Mouse (Mus musculus) MEL (cell line): Measurements from ENCODE around the gene Polr3gl. TPM values are rescaled to one million over a fixed set of nuclear protein-coding genes. Genes with fewer than 3 reads are reported as not detected.
A peak's percentile ranks its signal among the peaks of the same experiment; 100 is the strongest.

Experiments used
- DNase-seq: peaks from one replicate; pipeline ENCODE4 v3.0.0; 2011; ENCODE audit warnings: low read depth, low spot score
- H3K27ac ChIP-seq: 2 replicates; pipeline ENCODE4 v1.5.1; 2012; ENCODE audit warnings: low read depth, mild to moderate bottlenecking, control low read depth, low read length, moderate library complexity; ENCODE audit not compliant: control insufficient read depth
- H3K27me3 ChIP-seq, 2 experiments: fragments of 150-350 bp in 1 of 2; sonication (generic) in 1 of 2; 2 replicates each; pipeline ENCODE4 v1.6.1; 2012; ENCODE audit warnings: low read length in 2 of 2, mild to moderate bottlenecking in 2 of 2, improper control_type of control experiment in 1 of 2, moderate library complexity in 1 of 2; ENCODE audit not compliant: insufficient read depth in 2 of 2, control insufficient read depth in 1 of 2
- H3K36me3 ChIP-seq, 2 experiments: 2 replicates each; pipeline ENCODE4 v1.6.1; 2012 to 2014; ENCODE audit warnings: low read length in 2 of 2, improper control_type of control experiment in 1 of 2, inconsistent platforms in 1 of 2, mild to moderate bottlenecking in 1 of 2; ENCODE audit not compliant: insufficient read depth in 2 of 2, control insufficient read depth in 1 of 2
- H3K4me1 ChIP-seq, 2 experiments: fragments of 150-350 bp in 1 of 2; sonication (generic) in 1 of 2; 2 replicates each; pipeline ENCODE4 v1.6.1; 2012; ENCODE audit warnings: low read length in 2 of 2, improper control_type of control experiment in 1 of 2, mild to moderate bottlenecking in 1 of 2; ENCODE audit not compliant: insufficient read depth in 2 of 2, control insufficient read depth in 1 of 2
- H3K4me3 ChIP-seq, 2 experiments: fragments of 150-350 bp in 1 of 2; sonication (generic) in 1 of 2; 2 replicates each; pipeline ENCODE4 v1.5.1; 2012; ENCODE audit warnings: low read depth in 2 of 2, low read length in 2 of 2, mild to moderate bottlenecking in 2 of 2, moderate library complexity in 2 of 2, control low read depth in 1 of 2, improper control_type of control experiment in 1 of 2; ENCODE audit not compliant: control insufficient read depth in 1 of 2, insufficient read depth in 1 of 2
- H3K79me2 ChIP-seq: 2 replicates; pipeline ENCODE4 v1.6.1; 2012; ENCODE audit warnings: mild to moderate bottlenecking, low read length, moderate library complexity; ENCODE audit not compliant: control insufficient read depth, poor library complexity, insufficient read depth
- H3K9ac ChIP-seq: 2 replicates; pipeline ENCODE4 v1.6.1; 2012; ENCODE audit warnings: low read depth, mild to moderate bottlenecking, control low read depth, low read length, moderate library complexity; ENCODE audit not compliant: control insufficient read depth, poor library complexity, severe bottlenecking
- H3K9me3 ChIP-seq: fragments of 150-350 bp; sonication (generic); replicated peaks from 2 replicates; pipeline ENCODE4 v1.6.1; 2012; ENCODE audit warnings: mild to moderate bottlenecking, low read length, improper control_type of control experiment, moderate library complexity; ENCODE audit not compliant: insufficient read depth
- BHLHE40 ChIP-seq: IDR thresholded peaks from 2 replicates; pipeline ENCODE4 v1.6.1; 2012; ENCODE audit warnings: low read depth, mild to moderate bottlenecking, inconsistent platforms, low read length, improper control_type of control experiment, borderline replicate concordance
- CTCF ChIP-seq, 3 experiments: IDR thresholded peaks in 2 of 3; conservative IDR thresholded peaks in 1 of 3; 2 replicates each; pipeline ENCODE4 v1.5.1; 2011 to 2012; ENCODE audit warnings: low read length in 3 of 3, low read depth in 2 of 3, mild to moderate bottlenecking in 2 of 3, improper control_type of control experiment in 1 of 3, inconsistent platforms in 1 of 3, mixed read lengths in 1 of 3, moderate library complexity in 1 of 3; ENCODE audit not compliant: control insufficient read depth in 1 of 3, insufficient read depth in 1 of 3, poor library complexity in 1 of 3, severe bottlenecking in 1 of 3
- ELF1 ChIP-seq: IDR thresholded peaks from 2 replicates; pipeline ENCODE4 v1.6.1; 2014; ENCODE audit warnings: low read depth, mild to moderate bottlenecking, inconsistent platforms, low read length, improper control_type of control experiment, moderate library complexity
- EP300 ChIP-seq, 2 experiments: IDR thresholded peaks; 2 replicates each; pipeline ENCODE4 v1.6.1; 2011; ENCODE audit warnings: improper control_type of control experiment in 2 of 2, low read length in 2 of 2, low read depth in 1 of 2, mild to moderate bottlenecking in 1 of 2
- ETS1 ChIP-seq: IDR thresholded peaks from 2 replicates; pipeline ENCODE4 v1.6.1; 2012; ENCODE audit warnings: low read depth, mild to moderate bottlenecking, inconsistent platforms, low read length, improper control_type of control experiment, moderate library complexity
- GABPA ChIP-seq: IDR thresholded peaks from 2 replicates; pipeline ENCODE4 v1.6.1; 2012; ENCODE audit warnings: low read depth, mild to moderate bottlenecking, inconsistent platforms, low read length, improper control_type of control experiment, moderate library complexity
- HCFC1 ChIP-seq: IDR thresholded peaks from 2 replicates; pipeline ENCODE4 v1.6.1; 2012; ENCODE audit warnings: low read depth, mild to moderate bottlenecking, inconsistent platforms, low read length, improper control_type of control experiment, moderate library complexity
- JUND ChIP-seq: IDR thresholded peaks from 2 replicates; pipeline ENCODE4 v1.6.1; 2011; ENCODE audit warnings: low read depth, mild to moderate bottlenecking, improper control_type of control experiment, low read length
- MAZ ChIP-seq: IDR thresholded peaks from 2 replicates; pipeline ENCODE4 v1.6.1; 2012; ENCODE audit warnings: low read depth, mild to moderate bottlenecking, inconsistent platforms, low read length, improper control_type of control experiment
- MEF2A ChIP-seq: IDR thresholded peaks from 2 replicates; pipeline ENCODE4 v1.6.1; 2014; ENCODE audit warnings: low read depth, mild to moderate bottlenecking, inconsistent platforms, low read length, improper control_type of control experiment; ENCODE audit not compliant: poor library complexity, insufficient replicate concordance, severe bottlenecking; ENCODE audit errors: extremely low read depth
- MXI1 ChIP-seq: IDR thresholded peaks from 2 replicates; pipeline ENCODE4 v1.6.1; 2011; ENCODE audit warnings: mild to moderate bottlenecking, low read depth, low read length, improper control_type of control experiment
- MYC ChIP-seq: IDR thresholded peaks from 2 replicates; pipeline ENCODE4 v1.6.1; 2011; ENCODE audit warnings: low read depth, mild to moderate bottlenecking, low read length, improper control_type of control experiment, moderate library complexity
- NELFE ChIP-seq: IDR thresholded peaks from 2 replicates; pipeline ENCODE4 v1.6.1; 2011; ENCODE audit warnings: low read depth, low read length, improper control_type of control experiment
- POLR2AphosphoS5 ChIP-seq: IDR thresholded peaks from 2 replicates; pipeline ENCODE4 v1.6.1; 2012; ENCODE audit warnings: low read depth, borderline replicate concordance, mild to moderate bottlenecking, inconsistent platforms, low read length, moderate library complexity, mixed read lengths
- RAD21 ChIP-seq: IDR thresholded peaks from 2 replicates; pipeline ENCODE4 v1.6.1; 2011; ENCODE audit warnings: mild to moderate bottlenecking, low read depth, low read length, improper control_type of control experiment
- RCOR1 ChIP-seq: IDR thresholded peaks from 2 replicates; pipeline ENCODE4 v1.6.1; 2012; ENCODE audit warnings: low read depth, mild to moderate bottlenecking, inconsistent platforms, low read length, improper control_type of control experiment
- SIN3A ChIP-seq: IDR thresholded peaks from 2 replicates; pipeline ENCODE4 v1.6.1; 2012; ENCODE audit warnings: low read length, improper control_type of control experiment, inconsistent platforms
- SMC3 ChIP-seq: IDR thresholded peaks from 2 replicates; pipeline ENCODE4 v1.6.1; 2011; ENCODE audit warnings: low read depth, low read length, improper control_type of control experiment
- TAL1 ChIP-seq: IDR thresholded peaks from 2 replicates; pipeline ENCODE4 v1.6.1; 2012; ENCODE audit warnings: mild to moderate bottlenecking, inconsistent platforms, low read length, moderate library complexity, mixed read lengths
- TBP ChIP-seq: IDR thresholded peaks from 2 replicates; pipeline ENCODE4 v1.8.0; 2011; ENCODE audit warnings: low read depth, low read length, improper control_type of control experiment
- TCF12 ChIP-seq: IDR thresholded peaks from 2 replicates; pipeline ENCODE4 v1.6.1; 2014; ENCODE audit warnings: low read depth, mild to moderate bottlenecking, inconsistent platforms, low read length, improper control_type of control experiment, moderate library complexity
- ZC3H11A ChIP-seq: IDR thresholded peaks from 2 replicates; pipeline ENCODE4 v1.6.1; 2012; ENCODE audit warnings: low read depth, mild to moderate bottlenecking, inconsistent platforms, low read length, improper control_type of control experiment
- ZMIZ1 ChIP-seq: IDR thresholded peaks from 2 replicates; pipeline ENCODE4 v1.6.1; 2012; ENCODE audit warnings: low read depth, mild to moderate bottlenecking, inconsistent platforms, low read length, improper control_type of control experiment, moderate library complexity
- polyA plus RNA-seq, 2 experiments: library from polyadenylated mRNA; stranded (reverse) in 1 of 2; unstranded in 1 of 2; fragments of >175 nt in 1 of 2; fragments of >200 nt in 1 of 2; gene quantifications; 2 replicates each; pipeline versions ENCODE4 v1.2.1 to v1.2.4; 2012; ENCODE audit warnings: low replicate concordance in 2 of 2, low read depth in 1 of 2; ENCODE audit not compliant: insufficient read length in 2 of 2, insufficient read depth in 1 of 2, missing spikeins in 1 of 2
- total RNA-seq: library from RNA; depleted of rRNA; stranded (reverse); fragments of 300-350 nt; gene quantifications from 2 replicates; pipeline ENCODE4 v1.2.3, GENCODE M21; 2012

Polr3gl gene
- total and polyA plus RNA-seq, 3 experiments = 31.1 to 39.8 TPM; not detected in 1

- peak; percentile 82 for TF ChIP-seq ELF1
- peak; percentile 86 for TF ChIP-seq NELFE
- TF ChIP-seq CTCF (IDR thresholded peaks at IDR 0.05 in 2 of 3, conservative IDR thresholded peaks at IDR 0.05 in 1 of 3; ENCODE audit: control insufficient read depth in 1 of 3, insufficient read depth in 1 of 3, low read depth in 2 of 3, low read length in 3 of 3, poor library complexity in 1 of 3, severe bottlenecking in 1 of 3) = peak; percentile 45 to 77 (median 59)
- TF ChIP-seq RCOR1 = 0 out of 2 replicates have a peak, but pooled peaks have one; percentile 6
Observed at GRCm38 (mm10) chr3:96593790-96594560, at the start of gene Polr3gl (continued).

GRCm38 (mm10) chr3:96639219-96639618 lies 45.2 kb upstream of the Polr3gl start:
- peaks cover 3 to 15% of the 10 kb centered on the region in 2 experiments; a peak in 3 of 4 replicates for H3K4me1 ChIP-seq
- peak; percentile 93 for DNase-seq
- no peaks in the 10 kb centered on the region for H3K9me3 ChIP-seq
- peaks cover 2 to 14% of the 10 kb centered on the region in 2 experiments; a peak in 3 of 4 replicates for H3K36me3 ChIP-seq
- TF ChIP-seq TCF12 = peak; percentile 20; the same call in 1 of the 2 replicates
- peak; percentile 67; the same call in 1 of the 2 replicates for TF ChIP-seq SIN3A
- 0 out of 2 replicates have a peak, but pooled peaks have one; percentile 70 for TF ChIP-seq MYC
- TF ChIP-seq MAZ = no peak; the same call in 1 of the 2 replicates
- TF ChIP-seq BHLHE40 = peak; percentile 63; the same call in 1 of the 2 replicates
- TF ChIP-seq JUND = no peak
- TF ChIP-seq MEF2A = no peak
- TF ChIP-seq POLR2AphosphoS5 = no peak
- no peak for TF ChIP-seq EP300 (IDR thresholded peaks at IDR 0.05; ENCODE audit: low read depth in 1 of 2, low read length in 2 of 2)
- TF ChIP-seq HCFC1 = peak; percentile 51; the same call in 1 of the 2 replicates
- no peak for TF ChIP-seq ZMIZ1
- 0 out of 2 replicates have a peak, but pooled peaks have one; percentile 56 for TF ChIP-seq MXI1
- no peak for TF ChIP-seq ETS1
- TF ChIP-seq GABPA = no peak
- peak; percentile 87 for TF ChIP-seq SMC3
- no peak for TF ChIP-seq RCOR1
- TF ChIP-seq TBP = 0 out of 2 replicates have a peak, but pooled peaks have one; percentile 23
- TF ChIP-seq ZC3H11A = peak; percentile 96
- TF ChIP-seq TAL1 = no peak
- peak; percentile 95 for TF ChIP-seq RAD21
- peak; percentile 88 to 98 (median 97) for TF ChIP-seq CTCF (IDR thresholded peaks at IDR 0.05 in 2 of 3, conservative IDR thresholded peaks at IDR 0.05 in 1 of 3; ENCODE audit: control insufficient read depth in 1 of 3, insufficient read depth in 1 of 3, low read depth in 2 of 3, low read length in 3 of 3, poor library complexity in 1 of 3, severe bottlenecking in 1 of 3)
- no peaks in the 10 kb centered on the region for H3K27me3 ChIP-seq
- H3K9ac ChIP-seq = no peak overlapping the region
- H3K79me2 ChIP-seq = peaks cover 11% of the 10 kb centered on the region
- H3K4me3 ChIP-seq = no peak overlapping the region
- no peak overlapping the region for H3K27ac ChIP-seq
